Comparison of ENCODE assay signal across 8 mouse cellular contexts in genomic region chr17:84957487-84958259, GRCm38 (mm10). TPM values are rescaled to one million over a fixed set of nuclear protein-coding genes. Genes with fewer than 3 reads are reported as not detected.
DNase-seq lines count a peak whose midpoint lies in the region; ATAC-seq and TF ChIP-seq lines count a peak whose summit lies in the region.

No protein-coding gene starts in this region.

- peak overlapping the region; percentile 96 for H3K27ac ChIP-seq in hindbrain, embryonic 10.5 days
- peak overlapping the region; percentile 97 for H3K27ac ChIP-seq in lung, postnatal 0 days (ENCODE audit: low read length)

- peak; percentile 99 for DNase-seq in MN1 (ENCODE audit: low spot score)
- peak; percentile 100 for DNase-seq in cerebellum, adult 9-10 months
- DNase-seq in hindbrain, embryonic 10.5 days (ENCODE audit: low spot score), result peak; percentile 100
- DNase-seq in layer of hippocampus, adult 9-11 months, result peak; percentile 100
- DNase-seq in lung, postnatal 0 days (ENCODE audit: low spot score), result peak; percentile 100
- DNase-seq in ovary, postnatal 14 days (ENCODE audit: low spot score), result peak; percentile 99
- DNase-seq in thymus, postnatal 14 days, result peak; percentile 100

- ATAC-seq in frontal cortex, adult (ENCODE audit: low TSS enrichment), result peak; percentile 84
- ATAC-seq in lung, postnatal 0 days, result peak; percentile 96

- peaks cover 34% of the 10 kb centered on the region for H3K4me1 ChIP-seq in hindbrain, embryonic 10.5 days (replicated peaks)
- H3K4me1 ChIP-seq in lung, postnatal 0 days (ENCODE audit: insufficient read depth, low read depth, low read length), result peaks cover 10% of the 10 kb centered on the region

- no peak for TF ChIP-seq CTCF in lung, postnatal 0 days (IDR thresholded peaks at IDR 0.05)

- under 1% methylated on average over 55 of the region's 55 CpGs for WGBS in hindbrain, embryonic 10.5 days
- 1% methylated on average over 42 of the region's 55 CpGs for WGBS in lung, postnatal 0 days

- peaks cover 7% of the 10 kb centered on the region; the same call in 1 of the 2 replicates for H3K36me3 ChIP-seq in hindbrain, embryonic 10.5 days
- H3K36me3 ChIP-seq in lung, postnatal 0 days (ENCODE audit: insufficient read depth, low read length), result no peaks in the 10 kb centered on the region

- no peaks in the 10 kb centered on the region for H3K9me3 ChIP-seq in hindbrain, embryonic 10.5 days
- H3K9me3 ChIP-seq in lung, postnatal 0 days (ENCODE audit: low read length), result no peaks in the 10 kb centered on the region

- H3K27me3 ChIP-seq in hindbrain, embryonic 10.5 days (ENCODE audit: insufficient read depth, poor library complexity, severe bottlenecking), result no peaks in the 10 kb centered on the region
- no peaks in the 10 kb centered on the region for H3K27me3 ChIP-seq in lung, postnatal 0 days (replicated peaks; ENCODE audit: insufficient read depth, low read length)

- TF ChIP-seq EP300 in lung, postnatal 0 days (IDR thresholded peaks at IDR 0.05), result 0 out of 2 replicates have a peak, but pooled peaks have one; percentile 25

- H3K4me2 ChIP-seq in lung, postnatal 0 days (replicated peaks; ENCODE audit: low read depth, low read length), result peak overlapping the region; percentile 77

- peak overlapping the region; percentile 88 for H3K4me3 ChIP-seq in hindbrain, embryonic 10.5 days
- H3K4me3 ChIP-seq in lung, postnatal 0 days (ENCODE audit: low read depth, low read length), result peak overlapping the region; percentile 99

- H3K9ac ChIP-seq in lung, postnatal 0 days (replicated peaks; ENCODE audit: low read depth), result peak overlapping the region; percentile 97

RNA-seq across cellular contexts. Expression of gene Ppm1b, which starts 1.1 kb away (rescaled TPM):
- polyA plus RNA-seq in hindbrain, embryonic 10.5 days (2016; fragmentation: Nextera tagmentation; extraction: Ambion mirVana), result 61.9 and 62.0 TPM in 2 replicates
- 51.5 and 55.4 TPM in 2 replicates for polyA plus RNA-seq in lung, postnatal 0 days (2015; fragmentation: Nextera tagmentation; extraction: Ambion mirVana)

Comparison
In these comparisons a context has a peak if more than half of its experiments do, and no peak if none do; other contexts are left out.
1. Peak in every context shown above with its lines: DNase-seq, ATAC-seq, H3K4me3 ChIP-seq and H3K27ac ChIP-seq.